Mouse (Mus musculus): Measurements from ENCODE around the gene Gm6034. TPM values are rescaled to one million over a fixed set of nuclear protein-coding genes. Genes with fewer than 3 reads are reported as not detected.
"Not testable (repeated sequence)": the region's sequence is repeated elsewhere in the genome, so short reads cannot be mapped to it uniquely, and the experiment has no call there.

Gene Gm6034
- polyA plus RNA-seq, 1 experiment from 2014 or later = not detected

- 95% methylated on average over 12 of the region's 12 CpGs for WGBS
- Histone ChIP-seq H3K9me3 (ENCODE audit: control insufficient read depth, low read length) (no peaks in the 10 kb centered on the region), H3K36me3 (ENCODE audit: control insufficient read depth, insufficient read depth) (no peaks in the 10 kb centered on the region), H3K27me3 (replicated peaks; ENCODE audit: control insufficient read depth, insufficient read depth, low read length) (no peaks in the 10 kb centered on the region), H3K4me3 (replicated peaks; ENCODE audit: low read length) (no peak overlapping the region), H3K9ac (replicated peaks; ENCODE audit: low read depth, low read length) (no peak overlapping the region), H3K4me2 (ENCODE audit: low read length) (no peak overlapping the region), H3K27ac (ENCODE audit: low read length) (no peak overlapping the region), H3K4me1 (replicated peaks; ENCODE audit: control insufficient read depth, insufficient read depth, low read length) (peaks cover 11% of the 10 kb centered on the region)
- ATAC-seq = no peak
Observed at GRCm38 (mm10) chr17:36001121-36001897, 41.5 kb upstream of the Gm6034 start.

- ATAC-seq = no peak
- Histone ChIP-seq H3K4me3 (replicated peaks; ENCODE audit: low read length) (no peak overlapping the region), H3K4me2 (ENCODE audit: low read length) (no peak overlapping the region), H3K27ac (ENCODE audit: low read length) (no peak overlapping the region), H3K27me3 (replicated peaks; ENCODE audit: control insufficient read depth, insufficient read depth, low read length) (no peaks in the 10 kb centered on the region), H3K4me1 (replicated peaks; ENCODE audit: control insufficient read depth, insufficient read depth, low read length) (peaks cover 7% of the 10 kb centered on the region), H3K9me3 (ENCODE audit: control insufficient read depth, low read length) (0 out of 2 replicates have a peak, but pooled peaks cover 2% of the 10 kb centered on the region), H3K9ac (replicated peaks; ENCODE audit: low read depth, low read length) (no peak overlapping the region), H3K36me3 (ENCODE audit: control insufficient read depth, insufficient read depth) (no peaks in the 10 kb centered on the region)
- 98% methylated on average over 6 of the region's 6 CpGs for WGBS
Observed at GRCm38 (mm10) chr17:36001966-36002365, 40.8 kb upstream of the Gm6034 start.

DNA sequence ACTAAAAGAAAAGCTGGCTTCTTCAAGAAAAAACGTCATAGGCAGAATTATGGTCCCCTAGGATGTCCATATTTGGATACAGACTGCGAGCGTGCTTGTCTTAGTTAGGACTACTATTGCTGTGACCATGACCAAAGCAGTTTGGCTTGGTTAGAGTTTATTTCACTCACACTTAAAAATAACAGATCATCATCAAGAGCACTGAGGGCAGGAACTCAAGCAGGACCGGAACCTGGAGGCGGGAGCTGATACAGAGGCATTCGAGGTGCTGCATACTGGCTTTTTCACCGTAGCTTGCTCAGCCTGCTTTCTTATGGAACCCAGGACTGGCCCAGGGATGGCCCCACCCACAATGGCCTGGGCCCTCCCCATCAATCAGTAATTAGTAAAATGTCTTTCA is 39.4 kb upstream of the Gm6034 start:
- Histone ChIP-seq H3K27ac (ENCODE audit: low read length) (no peak overlapping the region), H3K9me3 (ENCODE audit: control insufficient read depth, low read length) (0 out of 2 replicates have a peak, but pooled peaks cover 2% of the 10 kb centered on the region), H3K36me3 (ENCODE audit: control insufficient read depth, insufficient read depth) (no peaks in the 10 kb centered on the region), H3K4me3 (replicated peaks; ENCODE audit: low read length) (no peak overlapping the region), H3K27me3 (replicated peaks; ENCODE audit: control insufficient read depth, insufficient read depth, low read length) (no peaks in the 10 kb centered on the region), H3K4me1 (replicated peaks; ENCODE audit: control insufficient read depth, insufficient read depth, low read length) (no peaks in the 10 kb centered on the region), H3K9ac (replicated peaks; ENCODE audit: low read depth, low read length) (no peak overlapping the region), H3K4me2 (ENCODE audit: low read length) (no peak overlapping the region)
- no peak for ATAC-seq
- WGBS = 93% methylated on average over 7 of the region's 7 CpGs

DNA sequence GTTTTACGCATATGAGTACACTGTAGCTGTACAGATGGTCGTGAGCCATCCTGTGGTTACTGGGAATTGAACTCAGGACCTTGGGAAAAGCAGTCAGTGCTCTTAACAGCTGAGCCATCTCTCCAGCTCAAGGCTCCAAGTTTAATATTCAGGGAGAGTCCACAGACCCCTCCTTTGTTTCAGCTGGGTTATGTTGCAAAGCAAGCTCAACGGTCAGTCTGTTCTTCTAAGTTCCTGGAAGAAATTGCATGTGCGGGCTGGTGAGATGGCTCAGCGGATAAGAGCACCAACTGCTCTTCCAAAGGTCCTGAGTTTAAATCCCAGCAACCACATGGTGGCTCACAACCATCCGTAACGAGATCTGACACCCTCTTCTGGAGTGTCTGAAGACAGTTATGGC is 38.4 kb upstream of the Gm6034 start:
- not testable (repeated sequence) for ATAC-seq; H3K36me3 ChIP-seq (ENCODE audit: control insufficient read depth, insufficient read depth)
- 94% methylated on average over 7 of the region's 7 CpGs for WGBS

DNA sequence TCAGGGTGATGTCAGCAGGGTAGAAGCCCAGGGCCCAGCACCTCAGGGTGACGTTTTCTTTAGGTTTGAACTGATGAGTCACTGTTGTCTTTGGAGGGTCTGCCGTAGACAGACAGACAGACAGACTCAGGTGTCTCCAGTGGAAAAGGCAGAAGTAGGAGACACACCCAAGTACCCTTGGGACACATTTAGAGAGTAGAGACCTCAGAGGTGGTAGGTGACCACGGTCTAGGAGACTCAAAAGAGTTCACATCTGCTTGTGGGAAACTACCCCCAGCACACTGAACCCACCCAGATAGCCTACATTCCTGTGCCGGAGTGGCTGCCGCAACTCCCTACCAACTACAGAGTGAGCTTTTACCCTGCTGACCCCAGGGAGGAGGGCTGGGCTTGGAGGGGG is 27.8 kb upstream of the Gm6034 start:
- Histone ChIP-seq H3K27ac (ENCODE audit: low read length) (no peak overlapping the region), H3K36me3 (ENCODE audit: control insufficient read depth, insufficient read depth) (peaks cover 11% of the 10 kb centered on the region), H3K27me3 (replicated peaks; ENCODE audit: control insufficient read depth, insufficient read depth, low read length) (no peaks in the 10 kb centered on the region), H3K4me1 (replicated peaks; ENCODE audit: control insufficient read depth, insufficient read depth, low read length) (no peaks in the 10 kb centered on the region), H3K4me3 (replicated peaks; ENCODE audit: low read length) (no peak overlapping the region), H3K9me3 (ENCODE audit: control insufficient read depth, low read length) (no peaks in the 10 kb centered on the region), H3K4me2 (ENCODE audit: low read length) (no peak overlapping the region), H3K9ac (replicated peaks; ENCODE audit: low read depth, low read length) (no peak overlapping the region)
- 99% methylated on average over 5 of the region's 5 CpGs for WGBS
- no peak for ATAC-seq

More for the DNA sequence above, 38.4 kb upstream of the Gm6034 start:
- H3K4me3 ChIP-seq (replicated peaks; ENCODE audit: low read length); H3K27ac ChIP-seq (ENCODE audit: low read length); H3K9ac ChIP-seq (replicated peaks; ENCODE audit: low read depth, low read length); H3K4me2 ChIP-seq (ENCODE audit: low read length); H3K9me3 ChIP-seq (ENCODE audit: control insufficient read depth, low read length); H3K27me3 ChIP-seq (replicated peaks; ENCODE audit: control insufficient read depth, insufficient read depth, low read length); H3K4me1 ChIP-seq (replicated peaks; ENCODE audit: control insufficient read depth, insufficient read depth, low read length): not testable (repeated sequence)

DNA sequence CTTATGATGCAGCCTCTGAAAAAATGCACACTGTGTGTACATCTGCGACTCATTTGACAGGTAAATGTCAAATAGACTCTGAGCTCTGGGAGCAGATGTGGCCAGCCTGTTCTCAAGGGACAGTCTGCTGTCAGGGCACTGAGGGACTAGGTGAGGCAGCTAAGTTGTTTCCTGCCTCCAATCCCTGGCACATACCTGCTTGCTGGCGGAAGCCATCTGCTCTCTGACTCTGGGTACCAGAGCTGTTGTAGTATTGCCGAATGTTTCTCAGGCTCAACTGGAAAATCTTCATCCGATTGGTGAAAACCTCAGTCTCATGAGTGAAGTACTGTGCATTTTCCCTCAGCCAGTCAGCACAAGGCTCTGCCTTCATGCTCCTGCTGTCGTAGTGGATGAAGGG is 25.7 kb upstream of the Gm6034 start:
- H3K4me2 ChIP-seq (ENCODE audit: low read length) = no peak overlapping the region
- H3K9me3 ChIP-seq (ENCODE audit: control insufficient read depth, low read length) = no peaks in the 10 kb centered on the region
- WGBS = 93% methylated on average over 5 of the region's 5 CpGs
- H3K27me3 ChIP-seq (replicated peaks; ENCODE audit: control insufficient read depth, insufficient read depth, low read length) = no peaks in the 10 kb centered on the region
- ATAC-seq = no peak
- no peak overlapping the region for H3K27ac ChIP-seq (ENCODE audit: low read length)
- H3K9ac ChIP-seq (replicated peaks; ENCODE audit: low read depth, low read length) = no peak overlapping the region
- H3K36me3 ChIP-seq (ENCODE audit: control insufficient read depth, insufficient read depth) = peaks cover 11% of the 10 kb centered on the region
- no peak overlapping the region for H3K4me3 ChIP-seq (replicated peaks; ENCODE audit: low read length)
- no peaks in the 10 kb centered on the region for H3K4me1 ChIP-seq (replicated peaks; ENCODE audit: control insufficient read depth, insufficient read depth, low read length)

GRCm38 (mm10) chr17:36018979-36019378 is 23.8 kb upstream of the Gm6034 start:
- Histone ChIP-seq H3K36me3 (ENCODE audit: control insufficient read depth, insufficient read depth) (peaks cover 11% of the 10 kb centered on the region), H3K4me1 (replicated peaks; ENCODE audit: control insufficient read depth, insufficient read depth, low read length) (no peaks in the 10 kb centered on the region), H3K4me3 (replicated peaks; ENCODE audit: low read length) (no peak overlapping the region), H3K4me2 (ENCODE audit: low read length) (no peak overlapping the region), H3K27me3 (replicated peaks; ENCODE audit: control insufficient read depth, insufficient read depth, low read length) (no peaks in the 10 kb centered on the region), H3K9me3 (ENCODE audit: control insufficient read depth, low read length) (no peaks in the 10 kb centered on the region), H3K27ac (ENCODE audit: low read length) (no peak overlapping the region), H3K9ac (replicated peaks; ENCODE audit: low read depth, low read length) (no peak overlapping the region)
- ATAC-seq = no peak
- 71% methylated on average over 2 of the region's 2 CpGs for WGBS

GRCm38 (mm10) chr17:36019519-36019918 is 23.2 kb upstream of the Gm6034 start:
- Histone ChIP-seq H3K36me3 (ENCODE audit: control insufficient read depth, insufficient read depth) (peaks cover 7% of the 10 kb centered on the region), H3K4me1 (replicated peaks; ENCODE audit: control insufficient read depth, insufficient read depth, low read length) (no peaks in the 10 kb centered on the region), H3K27ac (ENCODE audit: low read length) (no peak overlapping the region), H3K27me3 (replicated peaks; ENCODE audit: control insufficient read depth, insufficient read depth, low read length) (no peaks in the 10 kb centered on the region), H3K9ac (replicated peaks; ENCODE audit: low read depth, low read length) (no peak overlapping the region), H3K4me2 (ENCODE audit: low read length) (no peak overlapping the region), H3K9me3 (ENCODE audit: control insufficient read depth, low read length) (no peaks in the 10 kb centered on the region), H3K4me3 (replicated peaks; ENCODE audit: low read length) (no peak overlapping the region)
- ATAC-seq = no peak
- 61% methylated on average over 3 of the region's 3 CpGs for WGBS

DNA sequence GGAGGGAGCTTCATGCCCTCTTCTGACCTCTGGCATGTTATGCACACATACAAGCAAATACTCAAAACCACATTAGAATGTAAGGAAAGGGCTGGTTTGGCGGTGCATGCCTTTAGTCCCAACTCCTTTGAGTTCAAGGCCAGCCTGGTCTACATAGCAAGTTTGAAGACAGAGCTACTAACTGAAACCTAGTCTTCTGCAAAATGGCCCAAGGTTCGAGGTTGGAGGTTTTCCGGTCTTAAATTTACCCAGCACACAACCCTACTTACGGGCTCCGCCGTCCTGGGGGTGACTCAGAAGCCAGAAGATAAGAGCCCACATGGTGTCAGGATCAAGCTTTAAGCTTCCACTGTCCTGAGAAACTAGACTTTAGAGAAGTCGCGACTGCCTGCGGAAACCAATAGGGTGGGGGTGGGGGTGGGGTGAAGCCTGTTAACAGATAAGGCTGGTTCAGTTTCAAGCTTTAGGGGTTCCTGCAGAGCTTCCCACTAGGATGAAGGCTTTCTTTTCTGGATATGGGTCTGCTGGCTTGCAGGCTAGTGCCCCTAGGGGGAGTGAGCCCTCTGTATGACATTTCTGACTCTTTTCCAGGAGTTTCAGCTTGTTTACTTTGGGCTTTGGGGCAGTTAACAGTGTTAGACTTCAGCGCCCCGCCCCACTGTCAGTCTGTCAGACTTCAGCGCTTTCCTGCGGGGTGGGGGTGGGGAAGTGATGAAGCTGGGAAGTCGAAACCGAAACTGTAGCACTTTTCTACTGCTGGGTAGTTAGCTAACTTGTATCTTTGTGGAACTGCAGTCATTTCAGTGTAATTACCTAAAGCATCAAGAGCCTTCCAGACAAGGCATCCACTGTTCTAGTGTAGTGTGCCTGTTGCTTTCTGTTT is 22.3 kb upstream of the Gm6034 start, which contains the start of gene H2-T24:
Gene H2-T24, minus strand, starts transcription at position 370 of the 883 bp plus-strand sequence.
- 41% methylated on average over 15 of the region's 15 CpGs for WGBS
- no peaks in the 10 kb centered on the region for H3K4me1 ChIP-seq (replicated peaks; ENCODE audit: control insufficient read depth, insufficient read depth, low read length)
- no peak for ATAC-seq

More for the DNA sequence above, 22.3 kb upstream of the Gm6034 start, which contains the start of gene H2-T24:
- no peaks in the 10 kb centered on the region for H3K9me3 ChIP-seq (ENCODE audit: control insufficient read depth, low read length)
- H3K27ac ChIP-seq (ENCODE audit: low read length) = no peak within 1 kb of the TSS
- no peak within 1 kb of the TSS for H3K4me2 ChIP-seq (ENCODE audit: low read length)
- H3K27me3 ChIP-seq (replicated peaks; ENCODE audit: control insufficient read depth, insufficient read depth, low read length) = no peaks in the 10 kb centered on the region
- no peak within 1 kb of the TSS for H3K9ac ChIP-seq (replicated peaks; ENCODE audit: low read depth, low read length)
- no peak within 1 kb of the TSS for H3K4me3 ChIP-seq (replicated peaks; ENCODE audit: low read length)
- H3K36me3 ChIP-seq (ENCODE audit: control insufficient read depth, insufficient read depth) = peaks cover 4% of the 10 kb centered on the region
